Mouse (Mus musculus): ENCODE data around the gene Ccdc30. TPM values are rescaled to one million over a fixed set of nuclear protein-coding genes. Genes with fewer than 3 reads are reported as not detected.

The Ccdc30 gene
- polyA plus RNA-seq, 1 experiment from 2014 or later, result 9.2 TPM

DNA sequence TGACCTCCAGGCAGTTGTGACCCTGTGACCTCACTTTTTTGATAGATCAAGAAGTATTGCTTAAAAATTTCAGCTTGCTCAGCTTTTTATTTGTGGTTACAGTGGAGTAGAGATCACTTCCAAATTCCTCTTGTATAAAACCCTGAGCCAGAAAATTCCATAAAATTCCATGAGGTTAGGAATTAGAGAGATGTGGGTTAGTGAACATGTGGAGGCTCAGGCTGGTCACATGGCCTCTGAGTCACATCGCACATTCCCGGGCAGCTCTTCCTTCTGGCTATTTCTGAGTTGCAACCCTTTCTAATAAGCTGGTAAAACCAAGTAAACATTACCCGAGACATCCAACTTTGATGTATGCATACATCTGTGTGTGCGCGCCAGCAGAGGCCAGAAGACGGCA is 69.8 kb downstream of the Ccdc30 start:
- Histone ChIP-seq H3K27me3 (ENCODE audit: control insufficient read depth, insufficient read depth, low read length) (no peaks in the 10 kb centered on the region), H3K4me2 (replicated peaks; ENCODE audit: low read depth, low read length) (no peak overlapping the region), H3K27ac (ENCODE audit: low read depth, low read length) (no peak overlapping the region), H3K36me3 (ENCODE audit: control insufficient read depth, insufficient read depth, low read length) (no peaks in the 10 kb centered on the region), H3K9me3 (ENCODE audit: control insufficient read depth, low read length) (no peaks in the 10 kb centered on the region), H3K4me1 (ENCODE audit: control insufficient read depth, insufficient read depth, low read length) (no peaks in the 10 kb centered on the region), H3K4me3 (ENCODE audit: low read length) (no peak overlapping the region), H3K9ac (ENCODE audit: low read depth, low read length) (no peak overlapping the region)
- 91% methylated on average over 6 of the region's 6 CpGs for WGBS
- ATAC-seq (ENCODE audit: low FRiP score, low TSS enrichment), result no peak

DNA sequence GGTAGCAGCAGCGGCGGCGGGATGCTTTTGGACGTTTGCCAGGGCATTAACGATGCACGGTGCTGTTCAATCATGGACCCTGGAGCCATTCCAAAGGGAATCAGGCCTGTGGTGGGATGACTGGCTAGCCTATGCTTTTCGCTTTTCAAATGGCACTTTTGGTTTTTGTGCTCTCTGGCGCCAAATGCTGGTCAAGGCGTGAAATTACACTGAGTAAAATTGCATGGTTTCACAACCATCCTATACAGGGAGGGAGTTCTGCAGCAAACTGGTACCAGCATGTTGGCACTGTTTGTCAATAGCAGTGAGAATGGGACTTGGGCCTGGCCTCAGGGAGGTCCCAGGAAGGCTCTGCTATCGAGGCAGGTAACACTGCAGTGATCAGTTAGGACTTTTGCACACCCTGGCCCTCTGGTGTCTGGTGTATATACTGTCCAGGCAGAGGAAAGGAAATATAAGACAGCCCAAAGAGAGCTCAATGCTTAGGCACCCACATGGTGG is 76.4 kb downstream of the Ccdc30 start:
- no peaks in the 10 kb centered on the region for H3K9me3 ChIP-seq (ENCODE audit: control insufficient read depth, low read length)
- peak; percentile 69 for ATAC-seq (ENCODE audit: low FRiP score, low TSS enrichment)
- H3K4me1 ChIP-seq (ENCODE audit: control insufficient read depth, insufficient read depth, low read length), result no peaks in the 10 kb centered on the region
- 4% methylated on average over 10 of the region's 10 CpGs for WGBS
- no peaks in the 10 kb centered on the region for H3K36me3 ChIP-seq (ENCODE audit: control insufficient read depth, insufficient read depth, low read length)
- H3K27me3 ChIP-seq (ENCODE audit: control insufficient read depth, insufficient read depth, low read length), result no peaks in the 10 kb centered on the region
- H3K27ac ChIP-seq (ENCODE audit: low read depth, low read length), result no peak overlapping the region
- H3K9ac ChIP-seq (ENCODE audit: low read depth, low read length), result no peak overlapping the region
- no peak overlapping the region for H3K4me3 ChIP-seq (ENCODE audit: low read length)
- peak overlapping the region; percentile 26; the same call in 1 of the 2 replicates for H3K4me2 ChIP-seq (replicated peaks; ENCODE audit: low read depth, low read length)

DNA sequence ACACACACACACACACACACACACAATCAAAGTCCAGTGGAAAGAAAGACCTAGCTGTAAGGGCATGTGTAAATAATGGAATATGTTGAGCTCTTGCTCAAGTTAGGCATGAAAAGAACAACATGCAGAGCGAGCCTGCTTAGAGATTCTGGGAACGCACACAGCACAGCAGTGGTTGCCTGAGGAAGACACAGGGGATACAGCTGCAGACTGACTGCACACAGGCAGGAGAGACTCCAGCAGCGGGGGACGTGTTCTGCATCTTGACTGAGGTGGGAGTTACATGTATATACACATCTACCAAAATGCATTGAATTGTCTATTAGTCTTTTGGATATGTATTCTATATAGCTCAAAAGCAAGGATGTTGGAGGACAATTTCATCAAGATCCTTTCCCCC is 76.9 kb downstream of the Ccdc30 start:
- Histone ChIP-seq H3K9ac (ENCODE audit: low read depth, low read length) (no peak overlapping the region), H3K9me3 (ENCODE audit: control insufficient read depth, low read length) (no peaks in the 10 kb centered on the region), H3K4me3 (ENCODE audit: low read length) (no peak overlapping the region), H3K27me3 (ENCODE audit: control insufficient read depth, insufficient read depth, low read length) (no peaks in the 10 kb centered on the region), H3K36me3 (ENCODE audit: control insufficient read depth, insufficient read depth, low read length) (no peaks in the 10 kb centered on the region), H3K27ac (ENCODE audit: low read depth, low read length) (no peak overlapping the region), H3K4me2 (replicated peaks; ENCODE audit: low read depth, low read length) (peak overlapping the region; percentile 26; the same call in 1 of the 2 replicates), H3K4me1 (ENCODE audit: control insufficient read depth, insufficient read depth, low read length) (no peaks in the 10 kb centered on the region)
- 76% methylated on average over 4 of the region's 4 CpGs for WGBS
- ATAC-seq (ENCODE audit: low FRiP score, low TSS enrichment), result no peak

DNA sequence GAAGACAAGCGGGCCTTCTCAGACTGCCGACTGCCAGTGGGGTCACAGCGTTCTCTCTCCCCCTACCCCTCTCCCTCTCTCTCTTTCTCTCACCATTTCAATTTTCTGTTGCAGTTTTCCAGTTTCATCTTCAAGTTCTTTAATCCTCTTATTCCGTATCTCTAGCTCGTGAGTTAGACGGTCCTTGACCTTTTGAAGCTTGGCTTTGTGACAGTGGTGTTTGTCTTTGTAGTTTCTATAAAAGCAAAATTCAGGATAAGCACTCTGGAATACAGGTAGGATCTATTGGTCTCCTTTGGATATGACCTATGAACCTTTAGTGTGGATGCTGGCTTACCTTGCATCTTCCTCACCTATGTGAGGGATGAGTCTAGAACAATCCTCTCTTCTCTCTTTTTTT is 81.8 kb downstream of the Ccdc30 start:
- H3K36me3 ChIP-seq (ENCODE audit: control insufficient read depth, insufficient read depth, low read length), result no peaks in the 10 kb centered on the region
- no peaks in the 10 kb centered on the region for H3K4me1 ChIP-seq (ENCODE audit: control insufficient read depth, insufficient read depth, low read length)
- no peak overlapping the region for H3K27ac ChIP-seq (ENCODE audit: low read depth, low read length)
- 85% methylated on average over 6 of the region's 6 CpGs for WGBS
- H3K27me3 ChIP-seq (ENCODE audit: control insufficient read depth, insufficient read depth, low read length), result no peaks in the 10 kb centered on the region
- no peak for ATAC-seq (ENCODE audit: low FRiP score, low TSS enrichment)
- H3K4me2 ChIP-seq (replicated peaks; ENCODE audit: low read depth, low read length), result no peak overlapping the region
- no peaks in the 10 kb centered on the region for H3K9me3 ChIP-seq (ENCODE audit: control insufficient read depth, low read length)
- H3K9ac ChIP-seq (ENCODE audit: low read depth, low read length), result no peak overlapping the region
- H3K4me3 ChIP-seq (ENCODE audit: low read length), result no peak overlapping the region

DNA sequence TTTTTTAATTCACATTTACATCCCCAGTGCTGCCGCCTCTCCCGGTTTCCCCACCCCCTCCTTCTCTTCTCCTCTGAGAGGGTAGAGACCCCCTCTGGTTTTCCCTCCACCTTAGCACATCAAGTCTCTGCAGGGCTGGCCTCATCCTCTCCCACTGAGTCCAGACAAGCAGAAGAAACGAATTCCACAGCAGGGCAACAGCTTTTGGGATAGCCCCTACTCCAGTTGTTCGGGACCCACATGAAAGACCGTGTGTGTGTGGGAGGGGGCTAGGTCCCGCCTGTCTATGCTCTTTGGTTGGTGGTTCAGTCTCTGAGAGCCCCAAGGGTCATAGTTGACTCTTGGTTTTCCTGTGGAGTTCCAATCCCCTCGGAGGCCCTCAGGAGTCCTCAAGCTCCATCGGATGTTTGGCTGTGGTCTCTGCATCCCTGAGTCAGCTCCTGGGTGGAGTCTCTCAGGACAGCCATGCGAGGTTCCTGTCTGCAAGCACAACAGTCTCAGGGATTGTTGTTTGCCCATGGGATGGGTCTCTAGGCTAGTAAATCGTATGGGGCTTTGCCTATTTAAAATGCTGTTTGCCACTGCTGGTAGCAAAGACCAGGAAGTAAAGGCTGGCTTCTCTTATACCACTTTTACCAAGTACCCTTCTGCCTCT is 94.3 kb downstream of the Ccdc30 start:
- no peaks in the 10 kb centered on the region for H3K9me3 ChIP-seq (ENCODE audit: control insufficient read depth, low read length)
- H3K36me3 ChIP-seq (ENCODE audit: control insufficient read depth, insufficient read depth, low read length), result peaks cover 30% of the 10 kb centered on the region
- H3K4me3 ChIP-seq (ENCODE audit: low read length), result peak overlapping the region; percentile 82
- H3K27ac ChIP-seq (ENCODE audit: low read depth, low read length), result peak overlapping the region; percentile 86
- no peaks in the 10 kb centered on the region for H3K27me3 ChIP-seq (ENCODE audit: control insufficient read depth, insufficient read depth, low read length)
- 24% methylated on average over 10 of the region's 10 CpGs for WGBS
- H3K9ac ChIP-seq (ENCODE audit: low read depth, low read length), result peak overlapping the region; percentile 68
- peak; percentile 67 for ATAC-seq (ENCODE audit: low FRiP score, low TSS enrichment)
- peak overlapping the region; percentile 87 for H3K4me2 ChIP-seq (replicated peaks; ENCODE audit: low read depth, low read length)
- H3K4me1 ChIP-seq (ENCODE audit: control insufficient read depth, insufficient read depth, low read length), result peaks cover 8% of the 10 kb centered on the region

DNA sequence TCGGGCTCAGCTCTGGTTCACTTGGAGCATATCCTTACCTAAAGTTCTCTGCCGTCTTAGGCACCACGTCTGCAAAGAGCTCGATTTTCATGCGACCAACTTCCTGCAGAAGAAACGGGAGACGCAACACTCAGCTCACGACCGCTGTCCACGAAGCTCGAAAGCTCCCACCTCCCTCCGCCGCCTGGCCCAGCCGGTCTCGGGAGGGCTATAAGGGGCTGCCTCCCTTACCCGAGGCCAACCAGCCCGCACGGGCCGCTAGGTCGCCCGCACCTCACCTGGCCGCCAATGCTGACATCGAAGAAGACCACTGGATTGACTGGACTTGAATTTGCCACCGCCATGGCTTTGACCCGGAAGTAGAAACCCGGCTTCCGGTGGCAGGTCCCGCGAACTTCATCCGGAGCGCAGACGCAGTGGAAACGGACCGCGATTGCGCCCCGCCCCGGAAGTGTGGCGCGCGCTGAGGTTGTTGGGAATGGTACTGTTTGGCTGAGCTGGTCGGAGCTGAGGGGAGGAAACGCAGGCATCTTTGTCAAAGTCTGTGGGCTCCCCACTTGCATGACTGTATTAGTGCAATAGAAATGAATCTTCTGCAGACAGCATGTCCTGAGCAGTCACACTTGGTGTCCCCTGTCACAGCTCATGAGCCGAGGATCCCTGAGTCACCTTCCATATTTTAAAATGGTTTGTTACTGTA is 95.0 kb downstream of the Ccdc30 start, which contains the start of gene Ppih:
Ppih (minus strand) TSS at position 416 of the 700 bp plus-strand sequence.
- WGBS, result 1% methylated on average over 44 of the region's 44 CpGs

DNA sequence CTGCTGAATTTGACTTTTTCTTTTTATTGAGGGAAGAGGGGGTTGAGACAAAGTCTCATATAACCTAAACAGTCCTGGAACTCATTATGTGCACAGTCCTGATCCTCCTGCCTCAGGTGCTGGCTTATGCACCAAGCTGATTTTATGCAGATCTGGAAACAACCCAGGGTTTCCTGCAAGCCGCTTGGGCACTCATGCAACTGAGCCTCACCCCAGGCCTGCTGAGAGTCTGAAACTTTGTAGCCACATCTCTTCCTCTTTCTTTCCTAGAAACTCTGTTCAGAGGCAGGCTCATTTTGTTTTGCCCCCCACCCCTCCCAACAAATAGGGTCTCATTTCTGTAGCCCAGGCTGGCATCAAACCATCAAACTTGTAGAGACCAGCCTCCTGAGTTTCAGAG is 101.6 kb downstream of the Ccdc30 start:
- Histone ChIP-seq H3K27ac (ENCODE audit: low read depth, low read length) (no peak overlapping the region), H3K9me3 (ENCODE audit: control insufficient read depth, low read length) (no peaks in the 10 kb centered on the region), H3K4me3 (ENCODE audit: low read length) (no peak overlapping the region), H3K4me2 (replicated peaks; ENCODE audit: low read depth, low read length) (no peak overlapping the region), H3K4me1 (ENCODE audit: control insufficient read depth, insufficient read depth, low read length) (no peaks in the 10 kb centered on the region), H3K27me3 (ENCODE audit: control insufficient read depth, insufficient read depth, low read length) (no peaks in the 10 kb centered on the region), H3K36me3 (ENCODE audit: control insufficient read depth, insufficient read depth, low read length) (peaks cover 80% of the 10 kb centered on the region), H3K9ac (ENCODE audit: low read depth, low read length) (no peak overlapping the region)
- no peak for ATAC-seq (ENCODE audit: low FRiP score, low TSS enrichment)
- 100% methylated on average over 1 of the region's 1 CpGs for WGBS

More for the DNA sequence above, 95.0 kb downstream of the Ccdc30 start, which contains the start of gene Ppih:
- H3K27me3 ChIP-seq (ENCODE audit: control insufficient read depth, insufficient read depth, low read length), result no peaks in the 10 kb centered on the region
- H3K36me3 ChIP-seq (ENCODE audit: control insufficient read depth, insufficient read depth, low read length), result peaks cover 37% of the 10 kb centered on the region
- peak within 1 kb of the TSS; percentile 82 for H3K4me3 ChIP-seq (ENCODE audit: low read length)
- H3K9me3 ChIP-seq (ENCODE audit: control insufficient read depth, low read length), result no peaks in the 10 kb centered on the region
- peak within 1 kb of the TSS; percentile 87 for H3K4me2 ChIP-seq (replicated peaks; ENCODE audit: low read depth, low read length)
- H3K27ac ChIP-seq (ENCODE audit: low read depth, low read length), result peak within 1 kb of the TSS; percentile 86
- H3K9ac ChIP-seq (ENCODE audit: low read depth, low read length), result peak within 1 kb of the TSS; percentile 68
- peaks cover 8% of the 10 kb centered on the region for H3K4me1 ChIP-seq (ENCODE audit: control insufficient read depth, insufficient read depth, low read length)
- ATAC-seq (ENCODE audit: low FRiP score, low TSS enrichment), result peak; percentile 98

DNA sequence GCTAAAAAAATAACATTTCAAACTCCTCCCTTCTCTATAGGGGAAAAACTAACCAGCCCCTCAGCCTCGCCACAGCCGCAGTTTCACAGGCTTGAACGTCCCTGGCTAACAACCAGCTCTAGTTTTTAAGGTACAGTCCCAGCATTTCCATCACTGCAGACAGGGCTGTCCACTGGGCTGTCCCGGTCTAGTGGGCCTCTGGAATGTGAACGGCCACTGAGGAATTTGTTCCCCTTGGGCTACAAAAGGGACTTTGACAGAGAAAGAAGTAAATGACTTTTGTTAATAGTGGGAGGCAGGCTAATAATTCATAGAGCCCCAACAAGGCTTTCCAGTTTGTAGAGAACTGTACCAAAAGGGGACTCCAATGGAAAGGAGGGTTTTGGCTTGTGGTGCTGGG is 109.9 kb downstream of the Ccdc30 start:
- H3K9ac ChIP-seq (ENCODE audit: low read depth, low read length), result no peak overlapping the region
- H3K9me3 ChIP-seq (ENCODE audit: control insufficient read depth, low read length), result no peaks in the 10 kb centered on the region
- no peak overlapping the region for H3K4me3 ChIP-seq (ENCODE audit: low read length)
- ATAC-seq (ENCODE audit: low FRiP score, low TSS enrichment), result peak; percentile 76
- H3K36me3 ChIP-seq (ENCODE audit: control insufficient read depth, insufficient read depth, low read length), result peaks cover 31% of the 10 kb centered on the region
- 0 out of 2 replicates have a peak overlapping the region, but pooled peaks have one; percentile 1 for H3K27ac ChIP-seq (ENCODE audit: low read depth, low read length)
- no peaks in the 10 kb centered on the region for H3K27me3 ChIP-seq (ENCODE audit: control insufficient read depth, insufficient read depth, low read length)
- H3K4me2 ChIP-seq (replicated peaks; ENCODE audit: low read depth, low read length), result no peak overlapping the region
- WGBS, result 49% methylated on average over 5 of the region's 5 CpGs
- no peaks in the 10 kb centered on the region for H3K4me1 ChIP-seq (ENCODE audit: control insufficient read depth, insufficient read depth, low read length)

DNA sequence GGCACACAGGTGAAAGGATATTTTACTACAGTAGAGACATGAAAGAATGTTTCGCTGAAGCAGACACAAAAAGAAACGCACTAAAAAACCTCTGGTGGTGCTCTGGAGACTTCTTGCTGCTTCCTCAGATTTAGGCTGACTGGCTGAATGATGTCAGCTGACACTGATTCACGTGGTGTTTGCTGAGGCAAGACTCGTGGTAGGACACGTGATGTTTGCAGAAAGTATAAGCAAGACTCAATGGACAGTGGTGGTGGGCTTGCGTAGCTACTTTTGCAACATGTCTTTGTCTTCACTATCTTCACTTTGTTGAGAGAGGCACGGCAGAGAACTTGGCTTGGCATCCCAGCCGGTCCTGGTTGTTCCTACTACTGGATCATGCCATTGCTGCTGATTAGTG is 112.0 kb downstream of the Ccdc30 start:
- no peak overlapping the region for H3K4me2 ChIP-seq (replicated peaks; ENCODE audit: low read depth, low read length)
- no peaks in the 10 kb centered on the region for H3K9me3 ChIP-seq (ENCODE audit: control insufficient read depth, low read length)
- no peak overlapping the region for H3K4me3 ChIP-seq (ENCODE audit: low read length)
- no peak for ATAC-seq (ENCODE audit: low FRiP score, low TSS enrichment)
- no peak overlapping the region for H3K27ac ChIP-seq (ENCODE audit: low read depth, low read length)
- no peaks in the 10 kb centered on the region for H3K4me1 ChIP-seq (ENCODE audit: control insufficient read depth, insufficient read depth, low read length)
- H3K9ac ChIP-seq (ENCODE audit: low read depth, low read length), result no peak overlapping the region
- H3K36me3 ChIP-seq (ENCODE audit: control insufficient read depth, insufficient read depth, low read length), result peaks cover 16% of the 10 kb centered on the region
- no peaks in the 10 kb centered on the region for H3K27me3 ChIP-seq (ENCODE audit: control insufficient read depth, insufficient read depth, low read length)
- WGBS, result 93% methylated on average over 8 of the region's 8 CpGs
